Mouse (Mus musculus): ENCODE results near the gene Dnah2. TPM values are rescaled to one million over a fixed set of nuclear protein-coding genes. Genes with fewer than 3 reads are reported as not detected.
"Not testable (repeated sequence)": the region's sequence is repeated elsewhere in the genome, so short reads cannot be mapped to it uniquely, and the experiment has no call there.

Gene Dnah2
- total and polyA plus RNA-seq, 3 experiments = 0.04 to 0.07 TPM; not detected in 1

GRCm38 (mm10) chr11:69543598-69543997, 5.3 kb downstream of the Dnah2 start:
- Histone ChIP-seq H3K9ac (ENCODE audit: control insufficient read depth, low read depth, low read length, poor library complexity, severe bottlenecking) (no peak overlapping the region), H3K36me3 (ENCODE audit: control insufficient read depth in 1 of 2, insufficient read depth in 2 of 2, low read length in 2 of 2) (no peaks in the 10 kb centered on the region), H3K27me3 (ENCODE audit: control insufficient read depth in 1 of 2, insufficient read depth in 2 of 2, low read length in 2 of 2) (peaks cover 19 to 25% of the 10 kb centered on the region in 2 experiments), H3K4me3 (ENCODE audit: control insufficient read depth in 1 of 2, insufficient read depth in 1 of 2, low read depth in 2 of 2, low read length in 2 of 2) (no peak overlapping the region), H3K9me3 (replicated peaks; ENCODE audit: insufficient read depth, low read length) (no peaks in the 10 kb centered on the region), H3K4me1 (ENCODE audit: control insufficient read depth in 1 of 2, insufficient read depth in 2 of 2, low read length in 2 of 2) (no peaks in the 10 kb centered on the region), H3K27ac (ENCODE audit: control insufficient read depth, low read depth, low read length) (no peak overlapping the region), H3K79me2 (ENCODE audit: control insufficient read depth, insufficient read depth, low read length, poor library complexity) (no peaks in the 10 kb centered on the region)
- DNase-seq (ENCODE audit: low read depth, low spot score) = no peak
- TF ChIP-seq POLR2A (IDR thresholded peaks at IDR 0.05; ENCODE audit: control insufficient read depth in 1 of 2, insufficient read depth in 1 of 2, low read depth in 1 of 2, low read length in 2 of 2, poor library complexity in 1 of 2) (no peak), MAZ (IDR thresholded peaks at IDR 0.05; ENCODE audit: low read depth, low read length) (no peak), SMC3 (IDR thresholded peaks at IDR 0.05; ENCODE audit: low read depth, low read length) (no peak), RAD21 (IDR thresholded peaks at IDR 0.05; ENCODE audit: low read depth, low read length) (no peak), TBP (IDR thresholded peaks at IDR 0.05; ENCODE audit: low read depth, low read length) (no peak)

DNA sequence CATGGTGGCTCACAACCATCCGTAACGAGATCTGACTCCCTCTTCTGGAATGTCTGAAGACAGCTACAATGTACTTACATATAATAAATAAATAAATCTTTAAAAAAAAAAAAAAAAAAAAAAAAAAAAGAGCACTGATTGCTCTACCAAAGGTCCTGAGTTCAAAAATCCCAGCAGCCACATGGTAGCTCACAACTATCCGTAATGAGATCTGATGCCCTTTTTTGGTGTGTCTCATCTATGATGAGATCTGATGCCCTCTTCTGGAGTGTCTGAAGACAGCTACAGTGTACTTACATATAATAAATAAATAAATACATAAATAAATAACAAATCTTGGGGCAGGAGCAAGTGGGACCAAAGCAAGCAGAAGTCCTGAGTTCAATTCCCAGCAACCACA, 7.2 kb downstream of the Dnah2 start:
- not testable (repeated sequence) for H3K4me1 ChIP-seq (ENCODE audit: control insufficient read depth in 1 of 2, insufficient read depth in 2 of 2, low read length in 2 of 2); H3K36me3 ChIP-seq (ENCODE audit: control insufficient read depth in 1 of 2, insufficient read depth in 2 of 2, low read length in 2 of 2); DNase-seq (ENCODE audit: low read depth, low spot score); H3K27ac ChIP-seq (ENCODE audit: control insufficient read depth, low read depth, low read length); H3K79me2 ChIP-seq (ENCODE audit: control insufficient read depth, insufficient read depth, low read length, poor library complexity); H3K9ac ChIP-seq (ENCODE audit: control insufficient read depth, low read depth, low read length, poor library complexity, severe bottlenecking); H3K4me3 ChIP-seq (ENCODE audit: control insufficient read depth in 1 of 2, insufficient read depth in 1 of 2, low read depth in 2 of 2, low read length in 2 of 2); H3K9me3 ChIP-seq (replicated peaks; ENCODE audit: insufficient read depth, low read length)
- H3K27me3 ChIP-seq (ENCODE audit: control insufficient read depth in 1 of 2, insufficient read depth in 2 of 2, low read length in 2 of 2) = peaks cover 11 to 28% of the 10 kb centered on the region in 2 experiments

GRCm38 (mm10) chr11:69540700-69541099, 8.2 kb downstream of the Dnah2 start:
- H3K4me3 ChIP-seq (ENCODE audit: control insufficient read depth in 1 of 2, insufficient read depth in 1 of 2, low read depth in 2 of 2, low read length in 2 of 2) = no peak overlapping the region

More at GRCm38 (mm10) chr11:69540700-69541099, 8.2 kb downstream of the Dnah2 start:
- Histone ChIP-seq H3K4me1 (ENCODE audit: control insufficient read depth in 1 of 2, insufficient read depth in 2 of 2, low read length in 2 of 2) (no peaks in the 10 kb centered on the region), H3K36me3 (ENCODE audit: control insufficient read depth in 1 of 2, insufficient read depth in 2 of 2, low read length in 2 of 2) (no peaks in the 10 kb centered on the region), H3K27ac (ENCODE audit: control insufficient read depth, low read depth, low read length) (no peak overlapping the region), H3K27me3 (ENCODE audit: control insufficient read depth in 1 of 2, insufficient read depth in 2 of 2, low read length in 2 of 2) (peaks cover 11 to 27% of the 10 kb centered on the region in 2 experiments), H3K9me3 (replicated peaks; ENCODE audit: insufficient read depth, low read length) (no peaks in the 10 kb centered on the region), H3K79me2 (ENCODE audit: control insufficient read depth, insufficient read depth, low read length, poor library complexity) (no peaks in the 10 kb centered on the region), H3K9ac (ENCODE audit: control insufficient read depth, low read depth, low read length, poor library complexity, severe bottlenecking) (no peak overlapping the region)
- DNase-seq (ENCODE audit: low read depth, low spot score) = no peak
- no peak for TF ChIP-seq KAT2A (conservative IDR thresholded peaks at IDR 0.05; ENCODE audit: low read depth, low read length)
- TF ChIP-seq SMC3 (IDR thresholded peaks at IDR 0.05; ENCODE audit: low read depth, low read length) = no peak
- TF ChIP-seq RCOR1 (IDR thresholded peaks at IDR 0.05; ENCODE audit: low read depth, low read length) = no peak
- no peak for TF ChIP-seq TAL1 (IDR thresholded peaks at IDR 0.05; ENCODE audit: low read length)
- TF ChIP-seq GABPA (IDR thresholded peaks at IDR 0.05; ENCODE audit: low read depth, low read length) = no peak
- no peak for TF ChIP-seq MXI1 (IDR thresholded peaks at IDR 0.05; ENCODE audit: low read depth, low read length)
- TF ChIP-seq MYC (IDR thresholded peaks at IDR 0.05; ENCODE audit: low read depth, low read length) = no peak
- no peak for TF ChIP-seq SIN3A (IDR thresholded peaks at IDR 0.05; ENCODE audit: low read length)
- no peak for TF ChIP-seq EP300 (IDR thresholded peaks at IDR 0.05; ENCODE audit: low read depth in 1 of 2, low read length in 2 of 2)
- no peak for TF ChIP-seq USF1 (IDR thresholded peaks at IDR 0.05; ENCODE audit: low read depth, low read length)
- no peak for TF ChIP-seq BHLHE40 (IDR thresholded peaks at IDR 0.05; ENCODE audit: borderline replicate concordance, low read depth, low read length)
- TF ChIP-seq MAX (IDR thresholded peaks at IDR 0.05; ENCODE audit: low read length) = no peak
- no peak for TF ChIP-seq UBTF (IDR thresholded peaks at IDR 0.05; ENCODE audit: borderline replicate concordance, insufficient read depth, low read depth, low read length)
- TF ChIP-seq CTCF (IDR thresholded peaks at IDR 0.05 in 2 of 3, conservative IDR thresholded peaks at IDR 0.05 in 1 of 3; ENCODE audit: control insufficient read depth in 1 of 3, insufficient read depth in 1 of 3, low read depth in 2 of 3, low read length in 3 of 3, poor library complexity in 1 of 3, severe bottlenecking in 1 of 3) = no peak
- no peak for TF ChIP-seq MEF2A (IDR thresholded peaks at IDR 0.05; ENCODE audit: extremely low read depth, insufficient replicate concordance, low read depth, low read length, poor library complexity, severe bottlenecking)
- no peak for TF ChIP-seq GATA1 (IDR thresholded peaks at IDR 0.05; ENCODE audit: low read depth, low read length)
- TF ChIP-seq MYB (IDR thresholded peaks at IDR 0.05; ENCODE audit: low read depth, low read length) = no peak
- TF ChIP-seq USF2 (IDR thresholded peaks at IDR 0.05; ENCODE audit: borderline replicate concordance in 1 of 2, insufficient read depth in 1 of 2, low read depth in 1 of 2, low read length in 2 of 2) = no peak
- TF ChIP-seq CHD2 (IDR thresholded peaks at IDR 0.05; ENCODE audit: low read length) = no peak
- TF ChIP-seq TBP (IDR thresholded peaks at IDR 0.05; ENCODE audit: low read depth, low read length) = no peak

All from MEL (cell line).